Mouse (Mus musculus) ovary, adult 18-20 months (tissue): ENCODE data around the gene Iscu.
A peak's percentile ranks its signal among the peaks of the same experiment; 100 is the strongest.

Source experiments
- DNase-seq: peaks from one replicate; pipeline ENCODE4 v3.0.0; 2022; ENCODE audit warnings: low spot score, mixed read lengths

Gene Iscu

GRCm38 (mm10) chr5:113814111-113815040 lies 41.8 kb downstream of the Iscu start:
- DNase-seq, result no peak

- no peak for DNase-seq
Measured at GRCm38 (mm10) chr5:113815041-113815389, 42.5 kb downstream of the Iscu start.

GRCm38 (mm10) chr5:113815638-113816152 lies 43.1 kb downstream of the Iscu start:
- peak; percentile 27 for DNase-seq

- no peak for DNase-seq
Measured at GRCm38 (mm10) chr5:113818572-113818971, 46.0 kb downstream of the Iscu start.

- no peak for DNase-seq
Measured at GRCm38 (mm10) chr5:113824228-113824627, 51.7 kb downstream of the Iscu start.

- no peak for DNase-seq
Measured at GRCm38 (mm10) chr5:113825558-113825957, 53.0 kb downstream of the Iscu start.

- DNase-seq, result no peak
Measured at GRCm38 (mm10) chr5:113826619-113827018, 54.1 kb downstream of the Iscu start.
